Mouse (Mus musculus): ENCODE results near the gene Kng2. TPM values are rescaled to one million over a fixed set of nuclear protein-coding genes. Genes with fewer than 3 reads are reported as not detected.

Kng2 gene
- total and polyA plus RNA-seq, 3 experiments: not detected

GRCm38 (mm10) chr16:22962256-22962655 lies 67.0 kb downstream of the Kng2 start:
- H3K36me3 ChIP-seq (replicated peaks): no peaks in the 10 kb centered on the region
- ATAC-seq (ENCODE audit: extremely low read depth, insufficient number of reproducible peaks, low FRiP score, poor library complexity, severe bottlenecking) (no peak), DNase-seq (ENCODE audit: low spot score) (no peak)
- no peaks in the 10 kb centered on the region for H3K4me1 ChIP-seq (ENCODE audit: insufficient read depth, low read depth, low read length)
- H3K9me3 ChIP-seq (replicated peaks): no peaks in the 10 kb centered on the region
- no peak overlapping the region for H3K4me3 ChIP-seq (ENCODE audit: low read depth, low read length)
- peaks cover 2% of the 10 kb centered on the region; the same call in 1 of the 2 replicates for H3K27me3 ChIP-seq (ENCODE audit: insufficient read depth, low read length)
- no peak for TF ChIP-seq GATA1 (IDR thresholded peaks at IDR 0.05; ENCODE audit: borderline replicate concordance, low read length)
- no peak for TF ChIP-seq TAL1 (conservative IDR thresholded peaks at IDR 0.05; ENCODE audit: low read depth, low read length)
- TF ChIP-seq POLR2AphosphoS5 (IDR thresholded peaks at IDR 0.05; ENCODE audit: insufficient replicate concordance, low read depth, low read length): no peak
- TF ChIP-seq GATA2 (IDR thresholded peaks at IDR 0.05; ENCODE audit: borderline replicate concordance, low read depth, low read length): no peak
- no peak for TF ChIP-seq CTCF (IDR thresholded peaks at IDR 0.05; ENCODE audit: low read depth, low read length)

- Histone ChIP-seq H3K36me3 (replicated peaks) (no peaks in the 10 kb centered on the region), H3K9me3 (replicated peaks) (no peaks in the 10 kb centered on the region), H3K4me3 (ENCODE audit: low read depth, low read length) (no peak overlapping the region), H3K27me3 (ENCODE audit: insufficient read depth, low read length) (peaks cover 2% of the 10 kb centered on the region; the same call in 1 of the 2 replicates), H3K4me1 (ENCODE audit: insufficient read depth, low read depth, low read length) (no peaks in the 10 kb centered on the region)
- TF ChIP-seq GATA1 (IDR thresholded peaks at IDR 0.05; ENCODE audit: borderline replicate concordance, low read length) (no peak), TAL1 (conservative IDR thresholded peaks at IDR 0.05; ENCODE audit: low read depth, low read length) (no peak), CTCF (IDR thresholded peaks at IDR 0.05; ENCODE audit: low read depth, low read length) (no peak), GATA2 (IDR thresholded peaks at IDR 0.05; ENCODE audit: borderline replicate concordance, low read depth, low read length) (no peak), POLR2AphosphoS5 (IDR thresholded peaks at IDR 0.05; ENCODE audit: insufficient replicate concordance, low read depth, low read length) (no peak)
- DNase-seq (ENCODE audit: low spot score) (no peak), ATAC-seq (ENCODE audit: extremely low read depth, insufficient number of reproducible peaks, low FRiP score, poor library complexity, severe bottlenecking) (no peak)
Measured at GRCm38 (mm10) chr16:22961073-22961472, 68.2 kb downstream of the Kng2 start.

GRCm38 (mm10) chr16:22956085-22956439 lies 73.2 kb downstream of the Kng2 start:
- H3K4me1 ChIP-seq (ENCODE audit: insufficient read depth, low read depth, low read length): no peaks in the 10 kb centered on the region
- no peak for TF ChIP-seq GATA2 (IDR thresholded peaks at IDR 0.05; ENCODE audit: borderline replicate concordance, low read depth, low read length)
- TF ChIP-seq GATA1 (IDR thresholded peaks at IDR 0.05; ENCODE audit: borderline replicate concordance, low read length): no peak
- TF ChIP-seq CTCF (IDR thresholded peaks at IDR 0.05; ENCODE audit: low read depth, low read length): no peak
- TF ChIP-seq TAL1 (conservative IDR thresholded peaks at IDR 0.05; ENCODE audit: low read depth, low read length): no peak
- TF ChIP-seq POLR2AphosphoS5 (IDR thresholded peaks at IDR 0.05; ENCODE audit: insufficient replicate concordance, low read depth, low read length): no peak
- no peak overlapping the region for H3K4me3 ChIP-seq (ENCODE audit: low read depth, low read length)
- H3K36me3 ChIP-seq (replicated peaks): no peaks in the 10 kb centered on the region
- DNase-seq (ENCODE audit: low spot score) (no peak), ATAC-seq (ENCODE audit: extremely low read depth, insufficient number of reproducible peaks, low FRiP score, poor library complexity, severe bottlenecking) (no peak)
- H3K9me3 ChIP-seq (replicated peaks): no peaks in the 10 kb centered on the region
- H3K27me3 ChIP-seq (ENCODE audit: insufficient read depth, low read length): peaks cover 2% of the 10 kb centered on the region; the same call in 1 of the 2 replicates

- no peak for ATAC-seq (ENCODE audit: extremely low read depth, insufficient number of reproducible peaks, low FRiP score, poor library complexity, severe bottlenecking)
Measured at GRCm38 (mm10) chr16:22955397-22956084, 73.7 kb downstream of the Kng2 start.

GRCm38 (mm10) chr16:22953069-22953468 lies 76.2 kb downstream of the Kng2 start:
- no peak for DNase-seq (ENCODE audit: low spot score)
- H3K36me3 ChIP-seq (replicated peaks): no peaks in the 10 kb centered on the region

More at GRCm38 (mm10) chr16:22955397-22956084, 73.7 kb downstream of the Kng2 start:
- no peaks in the 10 kb centered on the region for H3K4me1 ChIP-seq (ENCODE audit: insufficient read depth, low read depth, low read length)
- H3K36me3 ChIP-seq (replicated peaks): no peaks in the 10 kb centered on the region
- TF ChIP-seq GATA2 (IDR thresholded peaks at IDR 0.05; ENCODE audit: borderline replicate concordance, low read depth, low read length): no peak
- no peak for TF ChIP-seq TAL1 (conservative IDR thresholded peaks at IDR 0.05; ENCODE audit: low read depth, low read length)
- TF ChIP-seq CTCF (IDR thresholded peaks at IDR 0.05; ENCODE audit: low read depth, low read length): no peak
- TF ChIP-seq POLR2AphosphoS5 (IDR thresholded peaks at IDR 0.05; ENCODE audit: insufficient replicate concordance, low read depth, low read length): no peak
- no peak for TF ChIP-seq GATA1 (IDR thresholded peaks at IDR 0.05; ENCODE audit: borderline replicate concordance, low read length)
- no peaks in the 10 kb centered on the region for H3K27me3 ChIP-seq (ENCODE audit: insufficient read depth, low read length)
- no peak for DNase-seq (ENCODE audit: low spot score)
- no peaks in the 10 kb centered on the region for H3K9me3 ChIP-seq (replicated peaks)
- H3K4me3 ChIP-seq (ENCODE audit: low read depth, low read length): no peak overlapping the region

GRCm38 (mm10) chr16:22950840-22951395 lies 78.4 kb downstream of the Kng2 start, which contains the start of gene Hrg:
Gene Hrg, plus strand, starts transcription at chr16:22951072.
- ATAC-seq (ENCODE audit: extremely low read depth, insufficient number of reproducible peaks, low FRiP score, poor library complexity, severe bottlenecking) (no peak), DNase-seq (ENCODE audit: low spot score) (no peak)
- H3K4me3 ChIP-seq (ENCODE audit: low read depth, low read length): no peak within 1 kb of the TSS
- no peaks in the 10 kb centered on the region for H3K36me3 ChIP-seq (replicated peaks)
- no peaks in the 10 kb centered on the region for H3K4me1 ChIP-seq (ENCODE audit: insufficient read depth, low read depth, low read length)
- H3K27me3 ChIP-seq (ENCODE audit: insufficient read depth, low read length): no peaks in the 10 kb centered on the region
- H3K9me3 ChIP-seq (replicated peaks): no peaks in the 10 kb centered on the region
- TF ChIP-seq CTCF (IDR thresholded peaks at IDR 0.05; ENCODE audit: low read depth, low read length) (no peak), POLR2AphosphoS5 (IDR thresholded peaks at IDR 0.05; ENCODE audit: insufficient replicate concordance, low read depth, low read length) (no peak), TAL1 (conservative IDR thresholded peaks at IDR 0.05; ENCODE audit: low read depth, low read length) (no peak), GATA2 (IDR thresholded peaks at IDR 0.05; ENCODE audit: borderline replicate concordance, low read depth, low read length) (no peak), GATA1 (IDR thresholded peaks at IDR 0.05; ENCODE audit: borderline replicate concordance, low read length) (no peak)

More at GRCm38 (mm10) chr16:22953069-22953468, 76.2 kb downstream of the Kng2 start:
- ATAC-seq (ENCODE audit: extremely low read depth, insufficient number of reproducible peaks, low FRiP score, poor library complexity, severe bottlenecking): no peak
- no peak for TF ChIP-seq TAL1 (conservative IDR thresholded peaks at IDR 0.05; ENCODE audit: low read depth, low read length)
- Histone ChIP-seq H3K9me3 (replicated peaks) (no peaks in the 10 kb centered on the region), H3K4me3 (ENCODE audit: low read depth, low read length) (no peak overlapping the region), H3K27me3 (ENCODE audit: insufficient read depth, low read length) (no peaks in the 10 kb centered on the region), H3K4me1 (ENCODE audit: insufficient read depth, low read depth, low read length) (no peaks in the 10 kb centered on the region)

Measured in G1E (cell line).